Mouse (Mus musculus): ENCODE measurements around the gene Olfr1510. TPM values are rescaled to one million over a fixed set of nuclear protein-coding genes. Genes with fewer than 3 reads are reported as not detected.
"Not testable (repeated sequence)": the region's sequence is repeated elsewhere in the genome, so short reads cannot be mapped to it uniquely, and the experiment has no call there.

Olfr1510 gene
- total RNA-seq (2021), result not detected
- long read RNA-seq, experiment 1, result 0 reads
- long read RNA-seq, experiment 2, result 0 reads

GRCm38 (mm10) chr14:52414273-52414672 is at the start of gene Olfr1510:
TSS of gene Olfr1510 (minus strand) at chr14:52414373.
- DNase-seq, result no peak
- intact Hi-C loops (cut with DNase I), result no loop called here

DNA sequence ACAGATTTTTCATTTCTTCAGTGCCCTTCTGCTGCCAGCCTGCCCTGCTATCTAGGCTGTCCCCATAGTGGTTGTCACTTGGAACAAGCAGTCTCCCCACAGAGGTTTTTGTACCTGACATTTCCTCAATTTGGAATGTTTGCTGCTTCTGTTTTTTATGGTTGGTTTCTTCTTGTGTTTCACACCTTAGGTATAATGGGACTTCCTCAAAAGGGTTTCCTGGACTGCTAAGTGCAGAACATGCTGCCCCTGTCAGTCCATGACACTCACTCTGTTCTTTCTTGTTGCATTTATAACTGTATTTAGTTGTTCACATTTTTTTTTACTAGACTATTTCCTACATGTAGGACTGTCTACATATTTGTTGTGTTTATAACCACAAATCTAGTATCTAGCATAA is 47.8 kb upstream of the Olfr1510 start:
- intact Hi-C loops (cut with DNase I), result no loop called here
- DNase-seq, result no peak

GRCm38 (mm10) chr14:52451138-52451537 is 37.0 kb upstream of the Olfr1510 start:
- DNase-seq, result no peak
- intact Hi-C loops (cut with DNase I), result no loop called here

DNA sequence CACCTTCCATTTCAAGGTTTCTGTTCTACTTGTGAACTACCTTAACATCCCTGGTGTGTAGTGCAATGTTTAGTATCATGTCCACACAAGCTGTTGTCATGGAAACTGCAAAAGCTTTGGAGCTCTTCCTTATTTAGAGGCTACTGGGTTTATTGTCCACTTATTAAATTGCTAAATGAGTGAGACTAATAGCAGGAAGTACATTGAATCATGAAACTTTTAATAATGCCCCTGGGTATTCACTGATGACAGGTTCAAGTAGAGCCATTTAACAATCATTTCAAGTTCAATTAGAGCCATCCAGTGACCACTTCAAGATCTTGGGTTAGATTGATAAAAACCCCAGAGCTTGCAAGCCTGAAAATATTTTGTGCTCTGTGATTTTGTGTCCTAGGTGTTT is 28.5 kb upstream of the Olfr1510 start, which contains the start of gene Olfr1509:
TSS of gene Olfr1509 (plus strand) at position 301 of the 400 bp plus-strand sequence.
- intact Hi-C loops (cut with DNase I), result no loop called here
- DNase-seq, result no peak

DNA sequence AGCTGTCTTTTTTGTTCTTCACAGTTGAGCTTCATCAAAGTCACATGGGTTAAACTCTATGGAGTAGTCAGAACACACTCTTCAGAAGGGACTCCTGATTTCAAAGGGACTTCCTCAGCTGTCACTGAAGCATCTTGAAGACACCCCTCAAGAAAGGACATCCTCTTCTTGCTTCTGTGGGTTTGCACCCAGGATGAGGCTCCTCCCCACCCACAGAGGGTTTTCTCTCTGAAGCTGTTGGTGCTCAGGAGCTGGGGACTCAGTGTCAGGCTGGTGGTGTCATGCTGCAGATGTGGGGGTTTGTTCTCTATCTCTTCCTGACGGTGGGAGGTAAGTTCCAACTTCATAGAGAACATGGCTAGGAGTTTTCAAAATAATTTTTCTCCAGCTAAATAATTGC is 13.5 kb upstream of the Olfr1510 start:
- DNase-seq, result no peak
- intact Hi-C loops (cut with DNase I), result no loop called here

- intact Hi-C loops (cut with DNase I); DNase-seq: not testable (repeated sequence)
Observed at GRCm38 (mm10) chr14:52410142-52410919, 3.8 kb downstream of the Olfr1510 start.

GRCm38 (mm10) chr14:52397279-52397678 is 16.9 kb downstream of the Olfr1510 start, which contains the start of gene Olfr1511:
TSS of gene Olfr1511 (minus strand) at chr14:52397379.
- DNase-seq, result no peak
- intact Hi-C loops (cut with DNase I), result no loop called here

DNA sequence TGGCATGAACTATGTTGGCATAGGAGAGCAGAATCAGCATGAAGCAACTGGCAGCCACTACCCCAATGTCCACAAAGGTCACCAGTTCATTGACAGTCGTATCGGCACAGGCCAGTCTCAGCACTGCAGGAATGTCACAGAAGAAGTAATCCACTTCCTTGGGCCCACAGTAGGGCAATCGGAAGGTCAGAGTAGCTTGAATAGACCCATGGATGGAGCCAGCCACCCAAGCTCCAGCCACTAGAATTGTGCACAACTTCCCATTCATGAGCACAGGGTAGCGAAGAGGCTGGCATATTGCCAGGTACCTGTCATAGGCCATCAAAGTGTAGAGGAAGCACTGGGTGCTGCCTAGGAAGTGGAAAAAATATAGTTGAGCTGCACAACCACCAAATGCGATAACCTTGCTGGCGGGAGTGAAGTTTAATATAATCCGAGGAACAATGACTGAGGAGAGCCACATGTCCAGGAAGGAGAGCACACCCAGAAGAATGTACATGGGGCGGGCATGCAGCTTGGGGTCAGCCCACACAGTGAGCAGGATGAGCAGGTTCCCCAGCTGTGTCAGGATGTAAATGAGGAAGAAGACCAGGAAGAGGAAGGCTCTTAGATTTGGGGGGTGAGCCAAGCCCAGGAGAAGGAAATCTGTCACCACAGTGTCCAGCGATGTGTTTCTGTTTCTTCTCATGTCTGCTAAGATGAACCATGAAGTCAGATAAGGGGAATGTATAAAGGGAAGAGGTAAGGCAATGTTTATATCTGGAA is 23.9 kb downstream of the Olfr1510 start:
- DNase-seq; intact Hi-C loops (cut with DNase I): not testable (repeated sequence)

- intact Hi-C loops (cut with DNase I), result no loop called here
- no peak for DNase-seq
Observed at GRCm38 (mm10) chr14:52379068-52379467, 35.1 kb downstream of the Olfr1510 start, which contains the start of gene Olfr1512. TSS of gene Olfr1512 (minus strand) at chr14:52379168.

- intact Hi-C loops (cut with DNase I), result no loop called here
- DNase-seq, result no peak
Observed at GRCm38 (mm10) chr14:52368741-52369140, 45.4 kb downstream of the Olfr1510 start.

Other genes starting within 250 kb of the Olfr1510 start
- gene Supt16, start 217.0 kb downstream of the Olfr1510 start, total RNA-seq (2021), result 10 to 100 TPM; 10.1 to 13.7 TPM
- gene Chd8, start 156.6 kb downstream of the Olfr1510 start, total RNA-seq (2021), result 10 to 100 TPM; 26.6 to 30.8 TPM
- 10 to 100 TPM; 43.5 to 46.1 TPM for gene Tox4, start 135.2 kb downstream of the Olfr1510 start, total RNA-seq (2021)
- 1 to 10 TPM; 2.0 to 3.0 TPM for gene Rab2b, start 134.8 kb downstream of the Olfr1510 start, total RNA-seq (2021)
- 10 to 100 TPM; 11.4 to 14.2 TPM for gene Mettl3, start 109.2 kb downstream of the Olfr1510 start, total RNA-seq (2021)
- under 1 TPM; 0.56 to 0.79 TPM for gene Sall2, start 85.6 kb downstream of the Olfr1510 start, total RNA-seq (2021)
- gene Olfr1513, start 58.0 kb downstream of the Olfr1510 start, total RNA-seq (2021), result not detected
- not detected for gene Olfr1512, start 35.2 kb downstream of the Olfr1510 start, total RNA-seq (2021)
- gene Olfr1511, start 17.0 kb downstream of the Olfr1510 start, total RNA-seq (2021), result not detected
- gene Olfr1509, start 28.6 kb upstream of the Olfr1510 start, total RNA-seq (2021), result not detected
- gene Olfr1508, start 53.1 kb upstream of the Olfr1510 start, total RNA-seq (2021), result not detected
- gene Olfr1507, start 81.4 kb upstream of the Olfr1510 start, total RNA-seq (2021), result not detected

Measured in gastrocnemius, postnatal 36 days (tissue).